Comparison of ENCODE assay signal across 9 mouse cellular contexts in the genomic region with DNA sequence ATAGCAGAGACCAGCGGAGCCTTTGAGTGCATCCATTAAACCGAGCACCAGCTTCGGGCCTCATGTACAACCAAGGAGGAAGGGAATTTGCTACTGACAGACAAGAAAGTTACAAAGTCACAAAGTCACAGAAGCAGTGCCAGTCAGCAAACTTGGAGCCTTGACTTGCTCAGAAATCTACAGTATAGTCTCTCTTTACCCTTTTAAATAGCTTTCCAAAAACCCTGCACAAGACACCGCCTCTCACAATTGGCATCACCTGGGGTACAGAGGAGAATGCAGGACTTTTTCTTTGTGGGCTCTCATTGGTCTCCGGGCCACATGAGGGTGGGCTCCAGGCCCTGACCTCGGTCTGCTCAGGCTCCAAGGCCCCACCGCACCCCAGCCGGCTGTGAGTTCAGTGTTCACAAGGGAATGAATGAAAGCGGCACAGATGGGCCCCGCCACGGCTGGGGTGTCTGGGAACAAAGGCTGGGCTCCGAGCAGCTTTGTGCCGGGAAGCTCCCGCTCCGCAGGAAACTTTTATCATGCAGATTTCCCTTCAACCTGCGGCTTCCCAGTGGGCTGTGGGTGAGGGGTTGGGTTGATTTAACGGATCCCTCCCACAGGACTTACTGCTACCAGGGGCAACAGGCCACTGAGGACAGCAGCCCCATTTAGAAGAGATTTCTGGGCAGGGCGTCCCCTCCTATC. TPM values are rescaled to one million over a fixed set of nuclear protein-coding genes. Genes with fewer than 3 reads are reported as not detected.
DNase-seq lines count a peak whose midpoint lies in the region; ATAC-seq and TF ChIP-seq lines count a peak whose summit lies in the region.
"Had no signal": no experiment of that assay in that cellular context is flagged by ENCODE, and none has a peak within 500 bp of the region (broad histone marks: within the 10 kb centered on the region; RNA-seq: fewer than 3 reads in every experiment).

No protein-coding gene starts in this region.

- 17% methylated on average over 18 of the region's 18 CpGs for WGBS in hindbrain, embryonic 10.5 days
- WGBS in midbrain, embryonic 16.5 days: 9% methylated on average over 18 of the region's 18 CpGs

- H3K36me3 ChIP-seq in ES-E14 (ENCODE audit: control insufficient read depth, insufficient read depth, low read length, poor library complexity, severe bottlenecking): peaks cover 68% of the 10 kb centered on the region
- peaks cover 90% of the 10 kb centered on the region for H3K36me3 ChIP-seq in hindbrain, embryonic 10.5 days
- peaks cover 27% of the 10 kb centered on the region for H3K36me3 ChIP-seq in midbrain, embryonic 16.5 days (ENCODE audit: control insufficient read depth, insufficient read depth, low read length)

- no peak for TF ChIP-seq CTCF in brain, embryonic 14.5 days (IDR thresholded peaks at IDR 0.05; ENCODE audit: borderline replicate concordance, extremely low read depth, insufficient read depth, insufficient read length)

- H3K27me3 ChIP-seq in hindbrain, embryonic 10.5 days (ENCODE audit: insufficient read depth, poor library complexity, severe bottlenecking): no peaks in the 10 kb centered on the region
- H3K27me3 ChIP-seq in midbrain, embryonic 16.5 days (ENCODE audit: control insufficient read depth, insufficient read depth, low read depth, low read length): no peaks in the 10 kb centered on the region

- peak; percentile 94 for DNase-seq in ES-E14 (ENCODE audit: low read depth, low spot score)
- peak; percentile 96 for DNase-seq in brain, embryonic 14.5 days (ENCODE audit: low read depth)
- DNase-seq in hindbrain, embryonic 10.5 days (ENCODE audit: low spot score): peak; percentile 95
- DNase-seq in layer of hippocampus, adult 9-11 months: no peak
- DNase-seq in gastrocnemius, postnatal 36 days: no peak
- DNase-seq: kidney, postnatal 36 days; liver had no signal

- no peak overlapping the region for H3K4me2 ChIP-seq in midbrain, embryonic 16.5 days (ENCODE audit: low read length)

- no peak overlapping the region for H3K9ac ChIP-seq in ES-E14 (ENCODE audit: insufficient read depth, low read depth, low read length, poor library complexity, severe bottlenecking)
- no peak overlapping the region for H3K9ac ChIP-seq in midbrain, embryonic 16.5 days (ENCODE audit: low read depth, low read length)

- H3K9me3 ChIP-seq in ES-E14 (ENCODE audit: control insufficient read depth, insufficient read depth, low read depth, low read length): no peaks in the 10 kb centered on the region
- no peaks in the 10 kb centered on the region for H3K9me3 ChIP-seq in hindbrain, embryonic 10.5 days
- no peaks in the 10 kb centered on the region for H3K9me3 ChIP-seq in midbrain, embryonic 16.5 days (replicated peaks; ENCODE audit: control insufficient read depth, low read length, poor library complexity, severe bottlenecking)

- peaks cover 7 to 8% of the 10 kb centered on the region in 2 experiments for H3K4me1 ChIP-seq in ES-E14 (ENCODE audit: control insufficient read depth in 2 of 2, insufficient read depth in 2 of 2, low read length in 2 of 2, poor library complexity in 1 of 2)
- H3K4me1 ChIP-seq in hindbrain, embryonic 10.5 days (replicated peaks): peaks cover 77% of the 10 kb centered on the region
- no peaks in the 10 kb centered on the region for H3K4me1 ChIP-seq in midbrain, embryonic 16.5 days (ENCODE audit: control insufficient read depth, insufficient read depth, low read length)

- ATAC-seq in midbrain, embryonic 16.5 days: peak; percentile 88
- no peak for ATAC-seq in activated CD4-positive, CD25-positive, alpha-beta regulatory T cell, adult 4 months

- peak overlapping the region; percentile 45 for H3K27ac ChIP-seq in ES-E14 (ENCODE audit: insufficient read depth, low read depth, low read length, poor library complexity, severe bottlenecking)
- H3K27ac ChIP-seq in hindbrain, embryonic 10.5 days: peak overlapping the region; percentile 95
- peak overlapping the region; percentile 71 for H3K27ac ChIP-seq in midbrain, embryonic 16.5 days (ENCODE audit: low read length)

- intact Hi-C loops in gastrocnemius, postnatal 36 days (cut with DNase I): no loop called here

- in situ Hi-C loops in ES-E14 (cut with MboI; ENCODE audit: low sequenced_read_pairs in 2 of 2, unreplicated experiment in 2 of 2): no loop called here

- TF ChIP-seq POLR2A in brain, embryonic 14.5 days (IDR thresholded peaks at IDR 0.05; ENCODE audit: borderline replicate concordance, extremely low read depth, insufficient read depth, insufficient read length, poor library complexity, severe bottlenecking): no peak

- peak overlapping the region; percentile 14 to 44; a peak in 3 of 4 replicates for H3K4me3 ChIP-seq in ES-E14 (ENCODE audit: insufficient read depth in 1 of 2, low read depth in 1 of 2, low read length in 2 of 2, poor library complexity in 1 of 2, severe bottlenecking in 1 of 2)
- peak overlapping the region; percentile 27 for H3K4me3 ChIP-seq in hindbrain, embryonic 10.5 days
- no peak overlapping the region for H3K4me3 ChIP-seq in midbrain, embryonic 16.5 days (ENCODE audit: low read depth, low read length)

TF ChIP-seq in ES-E14, 5 proteins besides CTCF, POLR2A, EP300 and RAD21:
- no peak for TF ChIP-seq HCFC1 (IDR thresholded peaks at IDR 0.05; ENCODE audit: borderline replicate concordance, insufficient read depth, low read length)
- TF ChIP-seq MAFK (IDR thresholded peaks at IDR 0.05; ENCODE audit: insufficient read depth, low read depth, low read length): no peak
- no peak for TF ChIP-seq ZNF384 (IDR thresholded peaks at IDR 0.05; ENCODE audit: low read depth, low read length)
- TF ChIP-seq ZC3H11A (IDR thresholded peaks at IDR 0.05; ENCODE audit: borderline replicate concordance, low read depth, low read length): no peak
- no peak for TF ChIP-seq CHD2 (IDR thresholded peaks at IDR 0.05; ENCODE audit: low read depth, low read length)

RNA-seq across cellular contexts. Expression of a gene that starts 11.7 kb away (rescaled TPM):
- 204 and 236 TPM in 2 replicates for total RNA-seq in ES-E14 (2012; rRNA removed)
- polyA plus RNA-seq in brain, embryonic 14.5 days (2012; rRNA removed): 120 and 161 TPM in 2 replicates
- 161 and 177 TPM in 2 replicates for polyA plus RNA-seq in hindbrain, embryonic 10.5 days (2016; fragmentation: Nextera tagmentation; extraction: Ambion mirVana)
- polyA plus RNA-seq in midbrain, embryonic 16.5 days (2015; fragmentation: Nextera tagmentation; extraction: Ambion mirVana): 217 and 220 TPM in 2 replicates
- polyA plus RNA-seq in activated CD4-positive, CD25-positive, alpha-beta regulatory T cell, adult 4 months (2017; shearing (Covaris generic)): 100 to 1,000 TPM; 146 to 151 TPM
- 100 to 1,000 TPM; 114 to 119 TPM for total RNA-seq in gastrocnemius, postnatal 36 days (2021)

RNA-seq across cellular contexts. Expression of a gene that starts 18.0 kb away (rescaled TPM):
- 7.9 and 15.6 TPM in 2 replicates for total RNA-seq in ES-E14 (2012; rRNA removed)
- 64.9 and 101 TPM in 2 replicates for polyA plus RNA-seq in brain, embryonic 14.5 days (2012; rRNA removed)
- 58.1 and 79.1 TPM in 2 replicates for polyA plus RNA-seq in hindbrain, embryonic 10.5 days (2016; fragmentation: Nextera tagmentation; extraction: Ambion mirVana)
- 27.9 and 33.2 TPM in 2 replicates for polyA plus RNA-seq in midbrain, embryonic 16.5 days (2015; fragmentation: Nextera tagmentation; extraction: Ambion mirVana)
- polyA plus RNA-seq in activated CD4-positive, CD25-positive, alpha-beta regulatory T cell, adult 4 months (2017; shearing (Covaris generic)): under 1 TPM; 0.33 to 0.65 TPM
- 1 to 10 TPM; 6.4 to 8.2 TPM for total RNA-seq in gastrocnemius, postnatal 36 days (2021)

RNA-seq across cellular contexts. Expression of a gene that starts 49.7 kb away (rescaled TPM):
- 172 and 284 TPM in 2 replicates for total RNA-seq in ES-E14 (2012; rRNA removed)
- 27.1 and 71.0 TPM in 2 replicates for polyA plus RNA-seq in brain, embryonic 14.5 days (2012; rRNA removed)
- polyA plus RNA-seq in hindbrain, embryonic 10.5 days (2016; fragmentation: Nextera tagmentation; extraction: Ambion mirVana): 75.8 and 89.8 TPM in 2 replicates
- 3.9 and 5.2 TPM in 2 replicates for polyA plus RNA-seq in midbrain, embryonic 16.5 days (2015; fragmentation: Nextera tagmentation; extraction: Ambion mirVana)
- 10 to 100 TPM in 1 of 2 experiments, 1 to 10 TPM in 1; 7.8 to 10.3 TPM for polyA plus RNA-seq in activated CD4-positive, CD25-positive, alpha-beta regulatory T cell, adult 4 months (2017; shearing (Covaris generic))
- total RNA-seq in gastrocnemius, postnatal 36 days (2021): under 1 TPM; 0.26 to 0.32 TPM

Comparison
In these comparisons a context has a peak if more than half of its experiments do, and no peak if none do; other contexts are left out.
1. DNase-seq: peak in ES-E14 (single experiment), brain, embryonic 14.5 days (single experiment) and hindbrain, embryonic 10.5 days (single experiment); none in layer of hippocampus, adult 9-11 months (single experiment) and gastrocnemius, postnatal 36 days (0 of 2).
2. H3K27ac ChIP-seq: peak in every context shown above with its lines; median percentile 95 in hindbrain, embryonic 10.5 days; 71 in midbrain, embryonic 16.5 days; 45 in ES-E14.
3. RNA of a gene that starts 18.0 kb away (polyA plus RNA-seq): 64.9 to 101 TPM in brain, embryonic 14.5 days, 58.1 to 79.1 TPM in hindbrain, embryonic 10.5 days and 27.9 to 33.2 TPM in midbrain, embryonic 16.5 days; 0.33 to 0.65 TPM in activated CD4-positive, CD25-positive, alpha-beta regulatory T cell, adult 4 months; every median in the first group is over 10 times any median in the second.